Mouse (Mus musculus) lung, adult 10 weeks (tissue): ENCODE measurements around the gene Kcnk1. TPM values are rescaled to one million over a fixed set of nuclear protein-coding genes. Genes with fewer than 3 reads are reported as not detected.

ENCODE experiments used
- polyA plus RNA-seq: library from polyadenylated mRNA; stranded (reverse); fragments of 350-450 nt; fragmentation: Illumina TruSeq; extraction: RNeasy Lipid Tissue Mini Kit (QIAGEN cat#74804); gene quantifications from one replicate; pipeline ENCODE4 v1.2.3, GENCODE M21; 2014; ENCODE audit warnings: low read depth, low replicate concordance; ENCODE audit not compliant: insufficient read depth

Kcnk1 gene
- 9.8 TPM for polyA plus RNA-seq

DNA sequence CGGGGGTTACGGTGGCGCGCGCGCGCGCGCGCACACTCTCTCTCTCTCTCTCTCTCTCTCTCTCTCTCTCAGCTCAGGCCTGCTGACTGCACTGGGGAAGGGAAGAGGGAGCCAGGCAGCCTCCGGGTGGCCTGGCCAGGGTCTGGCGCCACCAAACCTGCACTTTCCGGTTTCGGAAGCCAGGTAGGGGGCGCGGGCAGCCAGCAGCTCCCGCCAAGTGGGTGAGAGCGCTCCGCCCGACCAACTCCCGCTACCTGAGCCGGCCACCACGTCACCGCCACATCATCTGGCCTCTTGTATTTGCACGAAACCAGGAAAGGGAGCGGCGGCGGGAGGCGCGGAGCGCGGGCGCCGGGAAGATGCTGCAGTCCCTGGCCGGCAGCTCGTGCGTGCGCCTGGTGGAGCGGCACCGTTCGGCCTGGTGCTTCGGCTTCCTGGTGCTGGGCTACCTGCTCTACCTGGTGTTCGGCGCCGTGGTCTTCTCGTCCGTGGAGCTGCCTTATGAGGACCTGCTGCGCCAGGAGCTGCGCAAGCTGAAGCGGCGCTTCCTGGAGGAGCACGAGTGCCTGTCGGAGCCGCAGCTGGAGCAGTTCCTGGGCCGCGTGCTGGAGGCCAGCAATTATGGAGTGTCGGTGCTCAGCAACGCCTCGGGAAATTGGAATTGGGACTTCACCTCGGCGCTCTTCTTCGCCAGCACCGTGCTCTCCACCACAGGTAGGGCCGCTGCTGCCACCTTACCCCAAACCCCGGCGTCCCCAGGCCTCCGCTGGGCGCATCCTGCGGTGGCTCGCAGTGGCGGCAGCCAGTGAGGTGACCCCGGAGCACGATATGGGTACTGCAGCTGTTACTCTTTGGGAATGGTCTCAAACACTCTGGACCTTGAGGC lies at the start of gene Kcnk1:
Kcnk1 (plus strand) TSS at position 70 of the 886 bp plus-strand sequence.

Other genes with a start within 250 kb of the Kcnk1 start
- gene Pcnx2, start 96.9 kb upstream of the Kcnk1 start, polyA plus RNA-seq: 0.54 TPM
- gene Map3k21, start 84.7 kb upstream of the Kcnk1 start, polyA plus RNA-seq: 0.45 TPM